Mouse (Mus musculus) left cerebral cortex, adult 9 months (tissue): ENCODE results near the gene Gk.
A peak's percentile ranks its signal among the peaks of the same experiment; 100 is the strongest.

Source experiments
- DNase-seq, 2 experiments: peaks; one replicate each; pipeline ENCODE4 v3.0.0; 2022; ENCODE audit warnings: low spot score in 2 of 2

The Gk gene

DNA sequence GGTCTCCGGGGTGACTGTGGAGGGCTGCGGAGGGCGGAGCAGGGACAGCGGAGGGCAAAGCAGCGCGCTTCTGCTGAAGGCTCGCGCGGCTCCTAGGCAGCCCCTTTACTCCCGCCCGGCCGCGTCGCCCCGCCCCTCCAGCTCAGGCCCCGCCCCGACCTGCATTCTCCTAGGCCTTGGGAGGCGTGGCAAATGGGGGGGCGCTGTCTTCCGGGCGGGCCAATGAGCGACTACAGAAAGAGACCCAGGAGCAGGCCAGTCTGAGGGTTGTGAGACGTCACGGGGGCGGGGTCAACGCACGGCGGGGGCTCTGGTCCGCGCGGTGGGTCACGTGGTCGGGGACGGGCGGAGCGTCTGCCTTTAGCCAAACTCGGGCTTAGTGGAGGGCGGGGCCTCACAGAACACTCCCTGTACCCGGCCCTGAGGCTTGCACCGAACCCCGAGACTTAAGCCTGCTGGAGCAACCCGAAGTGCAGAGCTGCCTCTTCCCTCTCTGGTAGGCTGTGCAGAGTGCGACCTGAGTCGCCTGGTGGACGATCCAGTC lies at the start of gene Gk:
Gene Gk (minus strand): TSS at position 276 of the 544 bp plus-strand sequence.
- DNase-seq: peak; percentile 96 to 98

- no peak for DNase-seq
Measured at GRCm38 (mm10) chrX:85804706-85805376, 28.2 kb upstream of the Gk start.

DNA sequence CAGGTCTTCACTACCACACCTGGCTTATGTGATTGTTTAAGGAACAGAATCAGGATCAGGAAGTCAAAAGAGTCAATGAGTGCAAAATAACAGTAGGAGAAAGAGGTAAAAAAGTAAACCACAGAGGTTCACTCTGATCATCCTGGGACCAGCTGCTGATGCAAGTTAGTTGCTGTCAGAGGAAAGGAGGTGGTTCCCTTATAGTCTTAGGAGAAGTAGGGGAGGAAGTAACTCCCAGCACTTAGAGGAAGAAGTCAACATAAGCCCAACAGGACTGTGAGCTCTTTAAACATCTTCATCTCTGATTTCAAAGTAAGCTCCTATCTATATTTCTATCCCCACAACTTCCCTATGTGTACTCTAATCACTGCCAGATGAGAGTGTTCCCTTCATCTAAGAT lies 26.4 kb upstream of the Gk start:
- no peak for DNase-seq

DNA sequence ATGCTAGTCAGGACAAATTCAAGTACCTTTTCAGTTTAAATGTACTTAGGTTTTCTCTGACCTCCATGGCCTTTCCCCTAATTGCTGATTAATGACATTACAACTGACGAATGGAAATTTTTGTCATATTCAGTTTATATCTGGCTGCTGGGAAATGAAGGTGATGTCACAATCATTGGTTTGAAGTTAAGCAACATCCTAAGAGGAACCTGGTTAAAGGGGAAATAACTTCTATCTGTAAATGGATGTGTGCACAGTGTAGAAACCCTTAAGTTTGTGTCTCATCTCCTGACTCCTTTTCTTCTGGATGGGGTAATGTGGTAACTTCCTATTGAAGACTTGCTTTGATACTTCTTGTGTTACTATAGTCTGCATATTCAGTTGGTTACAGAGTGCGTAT lies 20.8 kb upstream of the Gk start:
- DNase-seq: no peak

GRCm38 (mm10) chrX:85778346-85778745 lies 1.7 kb upstream of the Gk start:
- DNase-seq: no peak

- DNase-seq: no peak
Measured at GRCm38 (mm10) chrX:85777141-85777540, 522 bp upstream of the Gk start.

- DNase-seq: no peak
Measured at GRCm38 (mm10) chrX:85775879-85776543, 608 bp downstream of the Gk start.

GRCm38 (mm10) chrX:85771303-85771702 lies 5.3 kb downstream of the Gk start:
- no peak for DNase-seq

DNA sequence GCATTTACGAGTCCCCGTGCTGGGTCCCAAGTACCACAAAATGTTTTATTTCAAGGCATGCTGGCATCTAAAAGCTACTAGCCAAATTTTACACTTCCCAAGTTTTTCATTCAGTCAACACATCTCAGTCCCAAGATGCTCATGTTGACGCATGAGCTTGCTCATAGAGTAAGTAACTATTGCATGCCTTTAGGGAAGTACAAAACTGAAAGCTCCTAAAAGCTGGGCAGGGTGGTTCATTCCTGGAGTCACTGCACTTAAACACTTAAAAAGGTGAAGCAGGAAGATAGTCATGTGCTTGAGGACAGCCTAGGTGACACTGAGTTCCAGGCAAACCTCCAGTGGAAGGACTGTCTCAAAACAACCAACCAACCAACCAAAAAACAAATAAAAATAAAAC lies 5.9 kb downstream of the Gk start:
- DNase-seq: no peak

- no peak for DNase-seq
Measured at GRCm38 (mm10) chrX:85768578-85768977, 8.0 kb downstream of the Gk start.

DNA sequence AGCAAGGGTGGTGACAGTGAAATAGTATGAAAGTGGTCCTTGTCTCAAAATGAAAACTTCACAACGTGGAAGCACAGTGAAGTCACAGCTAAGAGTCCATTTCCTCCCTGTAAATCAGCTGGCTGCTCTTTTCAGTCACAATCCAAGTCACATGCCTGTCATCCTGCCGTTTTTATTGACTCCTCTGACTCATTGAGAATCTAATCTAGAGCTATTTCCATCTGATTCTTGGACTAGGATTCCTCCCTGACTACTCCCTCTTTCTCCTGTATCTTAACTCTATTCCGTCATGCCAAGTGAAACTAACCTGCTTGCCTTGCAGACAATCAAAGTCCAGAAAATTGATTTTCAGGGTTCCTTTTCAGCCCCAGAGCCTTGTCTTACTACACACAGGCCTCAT lies 20.6 kb downstream of the Gk start:
- no peak for DNase-seq

DNA sequence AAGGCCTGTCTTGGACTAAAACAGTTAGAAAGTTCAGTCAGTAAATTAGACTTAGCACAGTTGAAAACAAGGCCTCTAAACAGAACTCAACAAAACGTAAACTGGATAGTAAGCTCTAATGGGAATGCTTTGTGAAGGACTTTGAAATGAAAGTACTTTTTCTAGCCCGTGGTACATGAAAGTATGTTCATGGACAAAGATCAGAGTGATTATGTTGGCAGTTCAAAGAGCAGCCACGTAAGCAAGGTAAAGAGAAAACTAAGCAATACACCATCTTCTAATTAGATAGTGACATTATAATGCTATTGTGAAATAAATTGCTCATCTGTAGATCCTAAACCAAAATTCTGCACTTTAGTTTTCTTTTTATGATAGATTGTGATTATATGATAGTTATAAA lies 32.8 kb downstream of the Gk start:
- DNase-seq: no peak

DNA sequence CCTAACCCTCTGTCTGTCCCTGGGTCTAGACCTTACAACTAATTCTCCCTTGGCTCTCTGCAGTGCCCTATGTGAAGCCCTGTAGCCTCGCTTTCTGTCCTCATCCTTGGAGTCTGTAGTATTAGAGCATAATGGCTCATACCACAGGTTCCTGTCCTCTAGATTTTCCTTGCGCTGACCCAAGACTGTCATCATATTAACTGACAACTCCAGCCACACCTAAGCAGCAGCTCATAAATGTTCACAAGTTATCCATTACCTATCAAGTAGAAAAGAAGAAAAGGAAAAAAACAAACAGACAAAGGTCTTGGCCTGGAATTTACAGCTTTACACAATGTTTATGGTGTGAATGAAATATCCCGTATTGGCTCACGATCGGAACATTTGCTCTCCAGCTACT lies 43.4 kb downstream of the Gk start:
- no peak for DNase-seq

DNA sequence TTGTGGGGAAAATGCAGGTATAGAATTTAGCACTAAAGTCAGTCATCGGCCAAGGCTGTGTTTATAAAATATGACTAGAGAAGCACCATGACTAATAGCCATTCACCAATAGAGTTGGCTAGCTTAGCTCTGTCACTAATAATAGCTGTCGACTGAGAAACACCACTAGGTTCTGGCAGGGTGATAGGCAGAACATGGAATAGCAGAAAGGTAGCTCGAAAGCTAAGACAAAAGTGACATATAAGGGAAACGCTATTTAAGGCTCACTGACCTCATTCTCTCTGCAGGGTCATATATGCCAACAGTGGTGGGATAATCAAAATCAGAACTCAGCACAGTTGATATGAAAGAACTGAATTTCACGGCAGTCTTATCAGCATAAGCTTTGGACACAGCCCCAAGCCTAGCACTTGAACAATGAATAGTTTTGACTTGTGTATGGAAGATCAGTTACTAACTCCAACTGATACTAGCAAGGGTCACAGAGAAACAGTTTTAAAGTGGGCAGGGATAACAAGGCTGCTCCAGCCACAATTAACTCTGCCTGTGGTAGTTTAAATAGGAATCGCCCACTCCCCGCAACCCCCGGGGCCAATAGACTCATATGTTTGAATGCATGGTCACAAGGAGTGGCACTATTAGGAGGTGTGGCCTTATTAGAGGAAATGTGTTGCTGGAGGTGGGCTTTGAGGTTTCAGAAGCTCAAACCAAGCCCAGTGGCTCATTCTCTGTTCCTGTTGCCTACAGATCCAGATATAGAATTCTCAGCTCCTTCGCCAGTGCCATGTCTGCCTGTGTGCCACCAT lies 45.3 kb downstream of the Gk start:
- no peak for DNase-seq

GRCm38 (mm10) chrX:85721226-85721625 lies 55.4 kb downstream of the Gk start:
- no peak for DNase-seq

DNA sequence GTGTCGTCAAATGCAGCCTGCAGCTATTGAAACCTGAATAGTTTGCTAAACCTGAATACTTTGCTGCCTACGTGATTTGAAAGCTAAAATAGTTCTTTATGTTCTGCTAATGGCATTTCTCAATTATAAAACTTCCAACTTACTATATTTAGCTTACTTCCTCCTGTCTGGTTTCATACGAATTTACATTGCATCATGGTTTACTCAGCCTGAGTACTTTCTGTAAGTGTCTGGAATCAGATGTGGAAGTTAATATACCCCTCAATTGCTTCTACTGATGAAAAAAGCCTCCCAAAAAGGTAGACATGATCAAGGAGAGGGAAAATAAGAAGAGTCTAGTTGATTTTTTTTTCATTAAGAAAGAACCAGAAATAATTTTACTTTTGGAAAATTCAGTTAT lies 66.2 kb downstream of the Gk start:
- no peak for DNase-seq

DNA sequence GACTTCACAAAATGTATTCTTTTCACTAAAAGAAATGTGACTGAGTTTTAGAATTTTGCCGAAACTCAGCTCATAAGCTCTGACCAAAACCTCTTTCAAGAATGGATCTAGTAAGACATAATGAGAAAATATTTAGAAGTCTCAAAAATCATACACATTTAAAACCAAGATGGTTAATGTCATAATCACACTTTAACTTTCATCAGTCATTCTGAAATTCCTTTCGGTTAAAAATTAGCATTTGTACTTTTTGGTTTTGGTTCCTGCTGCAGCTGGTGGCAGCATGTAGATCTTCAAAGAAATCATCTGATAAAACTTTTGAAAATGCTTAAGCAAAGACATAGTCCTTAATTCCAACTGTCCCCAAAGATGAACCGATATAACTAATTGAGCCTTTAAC lies 70.9 kb downstream of the Gk start:
- DNase-seq: no peak

DNA sequence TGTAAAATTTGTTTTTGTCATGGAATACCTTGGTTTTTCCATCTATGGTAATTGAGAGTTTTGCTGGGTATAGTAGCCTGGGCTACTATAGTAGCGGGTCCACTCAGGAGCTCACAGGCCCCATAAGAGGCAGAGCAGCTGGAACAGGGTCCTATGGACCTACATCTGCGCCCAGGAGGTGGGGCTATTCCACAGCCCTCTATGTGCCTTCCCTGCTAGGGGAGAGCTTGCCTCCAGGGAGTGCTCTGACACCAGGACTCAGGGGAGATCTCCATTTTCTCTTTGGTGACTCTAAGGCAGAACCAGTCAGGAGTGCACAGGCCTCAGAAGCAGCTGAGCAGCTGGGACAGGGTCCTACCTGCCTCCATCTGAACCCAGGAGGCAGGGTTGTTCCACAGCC lies 92.9 kb downstream of the Gk start:
- DNase-seq: no peak

DNA sequence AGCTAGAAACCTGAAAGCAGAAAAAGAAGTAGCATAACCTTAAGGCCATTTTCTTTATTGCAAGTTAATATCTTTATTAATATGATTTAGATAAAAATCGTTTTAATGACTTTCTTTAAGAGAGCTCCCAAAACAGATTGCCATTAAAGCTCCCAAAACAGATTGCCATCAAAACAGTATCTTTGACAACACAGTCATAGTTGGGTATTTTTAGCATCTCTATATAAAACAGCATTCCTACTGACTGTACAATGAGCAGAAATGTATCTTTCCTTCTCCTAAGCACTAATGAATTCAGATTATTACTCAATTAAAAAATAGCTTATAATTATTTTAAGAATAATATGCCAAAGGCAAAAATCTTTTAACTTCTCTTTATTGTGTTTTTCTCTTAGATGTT lies 94.5 kb downstream of the Gk start:
- no peak for DNase-seq

GRCm38 (mm10) chrX:85676808-85677207 lies 99.8 kb downstream of the Gk start:
- DNase-seq: peak in 1 of 2 experiments; percentile 53
